Mouse (Mus musculus) hindbrain, embryonic 13.5 days (tissue): ENCODE measurements around the gene Htra1. TPM values are rescaled to one million over a fixed set of nuclear protein-coding genes. Genes with fewer than 3 reads are reported as not detected.
A peak's percentile ranks its signal among the peaks of the same experiment; 100 is the strongest.

ENCODE experiments used
- ATAC-seq: fragments of 200-750 bp; cut with Nextera tagmentation; 2 replicates; pipeline ENCODE4 v1.8.0; 2017; ENCODE audit warnings: moderate TSS enrichment; ENCODE audit not compliant: low FRiP score
- H3K27ac ChIP-seq: fragments of 300-500 bp; sonication (generic); 2 replicates; pipeline ENCODE4 v1.5.1; 2015; ENCODE audit warnings: inconsistent platforms, mild to moderate bottlenecking, moderate library complexity
- H3K27me3 ChIP-seq: fragments of 300-500 bp; sonication (generic); 2 replicates; pipeline ENCODE4 v1.6.1; 2015; ENCODE audit warnings: mild to moderate bottlenecking, inconsistent platforms
- H3K36me3 ChIP-seq: fragments of 300-500 bp; sonication (generic); 2 replicates; pipeline ENCODE4 v1.6.1; 2015; ENCODE audit warnings: mild to moderate bottlenecking, inconsistent platforms
- H3K4me1 ChIP-seq: fragments of 300-500 bp; sonication (generic); replicated peaks from 2 replicates; pipeline ENCODE4 v1.6.1; 2015; ENCODE audit warnings: inconsistent platforms
- H3K4me2 ChIP-seq: fragments of 300-500 bp; sonication (generic); 2 replicates; pipeline ENCODE4 v1.6.1; 2015; ENCODE audit warnings: inconsistent platforms, mild to moderate bottlenecking, moderate library complexity
- H3K4me3 ChIP-seq: fragments of 300-500 bp; sonication (generic); 2 replicates; pipeline ENCODE4 v1.5.1; 2015; ENCODE audit warnings: mild to moderate bottlenecking, inconsistent platforms
- H3K9ac ChIP-seq: fragments of 300-500 bp; sonication (generic); 2 replicates; pipeline ENCODE4 v1.6.1; 2015; ENCODE audit warnings: mild to moderate bottlenecking, inconsistent platforms
- H3K9me3 ChIP-seq: fragments of 300-500 bp; sonication (generic); 2 replicates; pipeline ENCODE4 v1.6.1; 2016; ENCODE audit warnings: inconsistent platforms
- WGBS: fragments of 180-500 bp; shearing (Covaris S2); methylation state at CpG from one replicate; pipeline ENCODE4 v1.1.7; 2015; 5-methylcytosine and 5-hydroxymethylcytosine counted together
- polyA plus RNA-seq: library from polyadenylated mRNA; unstranded; fragments of >200 nt; fragmentation: Nextera tagmentation; extraction: Ambion mirVana; gene quantifications from 2 replicates; pipeline ENCODE4 v1.2.1, GENCODE M21; 2015

Htra1 gene
- polyA plus RNA-seq, 1 experiment from 2014 or later, result 15.4 TPM

DNA sequence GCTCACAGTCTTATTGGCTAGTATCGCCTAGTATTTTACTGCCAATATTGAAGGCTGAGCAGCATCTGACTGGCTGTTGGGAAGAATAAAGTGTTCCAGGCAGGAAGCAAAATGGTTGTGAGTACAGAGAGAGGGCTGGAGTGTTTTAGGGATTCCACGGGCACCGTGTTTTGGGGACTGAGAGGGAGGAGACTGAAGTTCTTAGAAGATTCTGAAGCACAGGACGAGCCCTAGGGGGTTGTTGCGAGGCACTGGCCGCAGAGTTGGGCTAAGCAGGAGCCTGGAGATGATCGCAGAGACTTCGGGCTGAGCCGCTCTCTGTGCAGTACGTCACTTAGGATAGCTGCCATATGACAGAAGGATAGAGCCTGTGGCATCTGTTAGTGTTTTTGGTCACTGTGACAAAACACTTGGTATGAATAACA lies 18.3 kb downstream of the Htra1 start:
- Histone ChIP-seq H3K27me3 (no peaks in the 10 kb centered on the region), H3K9ac (no peak overlapping the region), H3K9me3 (no peaks in the 10 kb centered on the region), H3K4me3 (no peak overlapping the region), H3K4me1 (no peaks in the 10 kb centered on the region; the same call in 1 of the 2 replicates), H3K4me2 (no peak overlapping the region), H3K36me3 (no peaks in the 10 kb centered on the region), H3K27ac (no peak overlapping the region)
- 92% methylated on average over 10 of the region's 10 CpGs for WGBS
- no peak for ATAC-seq

DNA sequence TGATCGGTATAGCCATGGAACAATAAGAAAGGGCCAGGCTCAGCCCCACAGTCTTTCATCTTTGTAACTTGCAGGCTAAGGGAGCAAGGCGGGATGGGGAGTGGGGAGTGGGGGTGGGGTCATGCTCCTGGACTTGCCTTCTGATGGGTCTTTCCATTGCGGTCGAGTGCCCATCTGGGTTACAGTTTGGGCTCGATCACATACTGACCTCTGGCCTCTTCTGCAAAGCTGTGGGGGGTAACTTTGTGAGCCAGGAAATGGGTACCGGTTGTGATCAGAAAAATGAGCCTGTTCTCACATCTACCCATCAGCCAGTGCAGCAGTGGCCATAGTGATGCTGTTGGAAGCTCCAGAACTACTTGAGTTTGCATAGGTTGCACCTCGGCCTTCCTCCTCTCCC lies 22.6 kb downstream of the Htra1 start:
- WGBS, result 64% methylated on average over 7 of the region's 7 CpGs

DNA sequence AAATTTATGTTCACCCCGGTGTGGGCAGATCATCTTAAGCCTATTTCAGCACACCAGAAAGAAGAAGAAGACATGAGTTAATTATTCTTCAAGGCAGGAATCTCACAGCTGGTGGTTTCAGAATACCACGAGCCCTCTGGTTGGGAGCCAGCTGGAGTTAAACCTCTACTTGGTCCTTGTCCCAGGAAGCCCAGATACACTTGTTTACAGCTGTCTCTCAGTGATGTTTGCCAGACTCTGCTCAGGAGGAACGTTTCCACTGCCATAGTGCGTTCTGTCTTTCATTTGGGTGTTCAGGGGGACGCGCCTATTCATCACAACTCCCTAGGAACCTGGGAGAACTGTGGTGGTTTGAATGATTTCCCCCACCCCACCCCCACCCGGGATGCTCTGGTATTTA lies 24.0 kb downstream of the Htra1 start:
- Histone ChIP-seq H3K9ac (no peak overlapping the region), H3K4me1 (no peaks in the 10 kb centered on the region), H3K9me3 (no peaks in the 10 kb centered on the region), H3K4me2 (no peak overlapping the region), H3K4me3 (no peak overlapping the region), H3K36me3 (no peaks in the 10 kb centered on the region), H3K27ac (no peak overlapping the region), H3K27me3 (no peaks in the 10 kb centered on the region)
- no peak for ATAC-seq
- 53% methylated on average over 7 of the region's 7 CpGs for WGBS

More for the DNA sequence above, 22.6 kb downstream of the Htra1 start:
- no peak for ATAC-seq
- Histone ChIP-seq H3K4me1 (no peaks in the 10 kb centered on the region), H3K4me2 (no peak overlapping the region), H3K27me3 (no peaks in the 10 kb centered on the region), H3K27ac (no peak overlapping the region), H3K36me3 (no peaks in the 10 kb centered on the region), H3K4me3 (no peak overlapping the region), H3K9me3 (no peaks in the 10 kb centered on the region), H3K9ac (no peak overlapping the region)

DNA sequence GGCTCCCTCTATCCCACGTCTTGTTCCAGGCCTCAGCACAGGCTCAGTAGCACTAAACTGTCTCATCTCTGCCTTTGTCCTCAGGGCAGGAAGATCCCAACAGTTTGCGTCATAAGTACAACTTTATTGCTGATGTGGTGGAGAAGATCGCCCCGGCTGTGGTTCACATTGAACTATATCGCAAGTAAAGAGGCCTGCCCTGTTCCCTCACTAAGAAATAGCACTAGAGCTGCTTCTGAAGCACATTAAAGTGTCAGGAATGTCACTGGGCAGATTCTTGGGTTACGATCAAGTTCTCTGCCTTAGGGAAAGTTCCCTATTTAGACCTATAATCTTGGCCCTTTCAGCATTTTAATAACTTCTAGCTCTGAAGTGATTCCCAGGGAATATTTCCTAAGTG lies 25.5 kb downstream of the Htra1 start:
- WGBS, result 92% methylated on average over 6 of the region's 6 CpGs
- ATAC-seq, result no peak
- H3K9ac ChIP-seq, result no peak overlapping the region
- no peak overlapping the region for H3K4me2 ChIP-seq
- H3K9me3 ChIP-seq, result no peaks in the 10 kb centered on the region
- no peak overlapping the region for H3K4me3 ChIP-seq
- H3K27me3 ChIP-seq, result no peaks in the 10 kb centered on the region
- H3K4me1 ChIP-seq, result peaks cover 14% of the 10 kb centered on the region
- no peak overlapping the region for H3K27ac ChIP-seq
- no peaks in the 10 kb centered on the region for H3K36me3 ChIP-seq

DNA sequence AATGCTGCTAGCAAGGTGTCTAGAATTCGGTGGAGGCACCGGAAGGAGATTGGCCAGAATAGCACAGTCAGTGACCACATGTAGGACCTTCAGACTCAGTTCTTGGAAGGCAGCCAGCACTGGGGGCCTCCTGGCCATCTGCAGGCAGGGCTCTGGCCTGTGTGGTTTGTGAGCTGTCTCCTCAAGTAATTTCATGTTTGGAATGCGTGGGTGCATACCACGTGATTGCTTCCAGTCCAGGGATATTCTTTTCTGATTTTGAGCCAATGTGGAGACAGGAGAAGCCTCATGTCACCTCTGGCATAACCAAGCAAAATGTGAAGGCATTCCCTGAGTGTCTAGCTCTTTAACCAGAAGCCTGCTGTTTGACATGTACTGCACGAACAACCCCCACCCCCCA lies 28.8 kb downstream of the Htra1 start:
- no peak overlapping the region for H3K9ac ChIP-seq
- no peaks in the 10 kb centered on the region for H3K9me3 ChIP-seq
- peaks cover 16% of the 10 kb centered on the region for H3K4me1 ChIP-seq
- 68% methylated on average over 5 of the region's 5 CpGs for WGBS
- H3K27me3 ChIP-seq, result no peaks in the 10 kb centered on the region
- no peak for ATAC-seq
- no peak overlapping the region for H3K4me3 ChIP-seq
- H3K36me3 ChIP-seq, result no peaks in the 10 kb centered on the region
- no peak overlapping the region for H3K27ac ChIP-seq
- H3K4me2 ChIP-seq, result no peak overlapping the region

DNA sequence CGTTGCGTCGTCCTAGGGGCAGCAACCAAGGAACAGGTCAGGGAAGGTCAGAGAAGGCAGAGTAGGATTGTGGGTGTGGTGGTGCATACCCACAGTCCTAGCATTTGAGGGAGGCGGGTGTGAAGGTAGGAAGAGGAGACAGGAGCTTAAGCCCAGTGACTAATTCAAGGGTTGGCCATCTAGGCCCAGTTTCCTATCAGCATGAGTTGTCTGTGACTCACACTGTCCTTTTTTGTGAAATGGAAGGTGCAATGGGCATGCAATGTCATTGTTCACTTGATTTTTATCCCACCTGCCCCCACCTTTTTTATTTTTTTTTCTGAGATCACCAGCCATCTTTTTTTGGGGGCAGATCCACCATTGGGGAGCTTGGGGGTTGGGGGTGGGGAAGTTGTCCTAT lies 29.5 kb downstream of the Htra1 start:
- Histone ChIP-seq H3K9me3 (no peaks in the 10 kb centered on the region), H3K36me3 (no peaks in the 10 kb centered on the region), H3K4me1 (peaks cover 16% of the 10 kb centered on the region), H3K4me2 (no peak overlapping the region), H3K27ac (peak overlapping the region; percentile 52; the same call in 1 of the 2 replicates), H3K4me3 (no peak overlapping the region), H3K27me3 (no peaks in the 10 kb centered on the region), H3K9ac (no peak overlapping the region)
- WGBS, result 94% methylated on average over 4 of the region's 4 CpGs
- ATAC-seq, result no peak

DNA sequence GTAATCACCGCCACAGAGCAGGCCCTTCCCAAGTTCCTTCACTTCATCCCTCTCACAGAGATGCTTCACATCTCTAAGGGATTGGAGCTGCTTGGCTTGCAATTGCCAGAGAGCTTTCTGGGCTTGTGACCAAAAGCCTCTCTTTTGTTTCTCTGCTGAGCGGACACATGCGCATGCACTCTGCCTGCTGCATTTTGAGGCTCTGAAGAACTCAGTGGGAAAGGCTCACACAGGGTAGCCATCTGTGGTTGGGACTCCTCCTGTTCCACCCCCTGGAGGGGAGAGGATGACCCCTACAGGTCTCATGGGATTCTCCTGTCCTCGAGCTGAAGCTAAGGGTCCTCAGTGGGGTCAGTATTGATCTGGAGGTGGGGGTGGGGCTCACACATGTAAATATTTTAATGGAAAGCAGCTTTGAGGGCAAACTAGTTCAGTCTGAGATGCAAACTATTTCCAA lies 30.0 kb downstream of the Htra1 start:
- Histone ChIP-seq H3K9me3 (no peaks in the 10 kb centered on the region), H3K27me3 (no peaks in the 10 kb centered on the region), H3K36me3 (no peaks in the 10 kb centered on the region), H3K4me1 (peaks cover 16% of the 10 kb centered on the region), H3K4me2 (no peak overlapping the region), H3K9ac (no peak overlapping the region; the same call in 1 of the 2 replicates), H3K4me3 (no peak overlapping the region), H3K27ac (peak overlapping the region; percentile 52)
- 52% methylated on average over 4 of the region's 4 CpGs for WGBS
- no peak for ATAC-seq

DNA sequence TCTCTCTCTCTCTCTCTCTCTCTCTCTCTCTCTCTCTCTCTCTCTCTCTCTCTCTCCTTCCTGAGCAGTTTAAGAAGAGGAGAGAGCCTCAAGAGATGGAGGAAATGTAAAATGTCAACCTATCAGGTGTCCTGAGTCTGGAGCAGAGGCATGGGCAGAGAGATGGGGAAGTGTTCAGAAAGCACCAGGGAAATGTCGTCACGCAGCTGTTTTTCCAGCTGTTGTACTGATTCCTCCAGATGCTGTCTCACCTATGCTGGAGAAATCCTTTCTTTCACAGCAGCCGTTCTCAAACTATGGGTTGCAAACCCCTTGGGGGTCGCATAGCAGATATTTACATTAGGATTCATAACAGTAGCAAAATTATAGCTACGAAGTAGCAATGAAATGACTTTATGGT lies 30.5 kb downstream of the Htra1 start:
- no peak for ATAC-seq

DNA sequence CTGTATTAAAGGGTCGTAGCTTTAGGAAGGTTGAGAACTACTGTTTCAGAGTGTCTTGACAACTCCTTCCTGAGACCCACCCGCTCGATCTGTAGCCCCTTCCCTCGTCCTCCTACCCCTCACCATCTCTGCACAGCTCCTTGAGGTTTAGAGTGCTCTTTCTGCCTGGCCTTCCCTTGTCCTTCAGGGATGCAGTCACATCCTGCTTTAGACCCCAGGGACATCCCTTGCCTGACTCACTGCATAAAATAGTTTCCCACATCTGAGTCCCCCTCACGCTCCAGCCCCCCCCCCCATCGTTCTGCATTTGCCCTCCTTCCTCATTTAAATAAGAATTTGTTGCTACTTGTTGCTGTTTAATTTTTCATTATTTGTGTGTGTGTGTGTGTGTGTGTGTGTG lies 31.0 kb downstream of the Htra1 start:
- no peaks in the 10 kb centered on the region for H3K9me3 ChIP-seq
- H3K27me3 ChIP-seq, result no peaks in the 10 kb centered on the region
- WGBS, result 70% methylated on average over 6 of the region's 6 CpGs
- no peak overlapping the region for H3K9ac ChIP-seq
- no peak for ATAC-seq
- H3K36me3 ChIP-seq, result no peaks in the 10 kb centered on the region
- H3K4me3 ChIP-seq, result no peak overlapping the region
- H3K27ac ChIP-seq, result no peak overlapping the region
- H3K4me2 ChIP-seq, result no peak overlapping the region
- H3K4me1 ChIP-seq, result peaks cover 16% of the 10 kb centered on the region

More for the DNA sequence above, 30.5 kb downstream of the Htra1 start:
- Histone ChIP-seq H3K27me3 (no peaks in the 10 kb centered on the region), H3K36me3 (no peaks in the 10 kb centered on the region), H3K4me1 (peaks cover 16% of the 10 kb centered on the region), H3K4me2 (no peak overlapping the region), H3K9ac (no peak overlapping the region), H3K27ac (0 out of 2 replicates have a peak overlapping the region, but pooled peaks have one; percentile 52), H3K4me3 (no peak overlapping the region), H3K9me3 (no peaks in the 10 kb centered on the region)
- WGBS, result 75% methylated on average over 5 of the region's 5 CpGs

DNA sequence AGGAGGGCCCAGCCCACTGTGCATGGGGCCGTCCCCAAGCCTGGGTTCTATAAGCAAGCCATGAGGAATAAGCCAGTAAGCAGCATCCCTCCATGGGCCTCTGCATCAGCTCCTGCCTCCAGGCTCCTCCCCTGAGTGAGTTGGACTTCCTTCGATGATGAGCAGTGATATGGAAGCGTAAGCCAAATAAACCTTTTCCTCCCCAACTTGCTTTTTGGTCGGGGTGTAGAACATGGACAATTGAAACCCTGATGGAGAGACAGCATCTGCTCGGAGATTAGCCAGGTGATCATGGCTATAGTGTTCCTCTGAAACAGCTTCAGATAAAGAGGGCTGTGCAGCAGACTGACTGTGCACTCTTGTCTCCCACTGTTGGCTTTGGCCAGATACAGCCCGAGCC lies 32.0 kb downstream of the Htra1 start:
- Histone ChIP-seq H3K27ac (no peak overlapping the region), H3K9ac (no peak overlapping the region), H3K4me2 (no peak overlapping the region), H3K9me3 (no peaks in the 10 kb centered on the region), H3K4me1 (peaks cover 16% of the 10 kb centered on the region), H3K27me3 (no peaks in the 10 kb centered on the region), H3K36me3 (no peaks in the 10 kb centered on the region), H3K4me3 (no peak overlapping the region)
- ATAC-seq, result no peak
- 95% methylated on average over 6 of the region's 6 CpGs for WGBS

DNA sequence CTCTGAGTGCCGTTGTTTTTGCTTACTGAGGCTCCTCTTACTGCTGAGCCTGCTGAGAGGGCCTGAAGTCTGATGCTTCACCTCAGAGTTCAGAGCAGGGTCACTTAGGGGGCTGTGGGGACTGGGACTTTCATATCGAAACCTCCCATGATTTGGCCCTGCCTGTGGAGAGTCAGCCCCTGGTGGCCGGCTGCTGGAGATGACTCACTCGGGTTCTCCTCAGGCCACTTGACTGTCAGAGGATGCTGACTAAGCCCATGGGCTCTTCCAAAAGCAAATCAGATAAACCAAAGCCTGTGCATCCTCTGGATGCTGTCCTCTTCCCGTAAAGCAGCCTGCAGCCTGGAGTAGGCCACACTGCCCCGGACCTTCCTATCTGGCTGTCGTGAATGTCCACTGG lies 32.6 kb downstream of the Htra1 start:
- Histone ChIP-seq H3K4me1 (peaks cover 16% of the 10 kb centered on the region), H3K27ac (no peak overlapping the region), H3K4me2 (no peak overlapping the region), H3K36me3 (no peaks in the 10 kb centered on the region), H3K9me3 (no peaks in the 10 kb centered on the region), H3K4me3 (no peak overlapping the region), H3K9ac (no peak overlapping the region), H3K27me3 (no peaks in the 10 kb centered on the region)
- ATAC-seq, result no peak
- WGBS, result 69% methylated on average over 7 of the region's 7 CpGs

DNA sequence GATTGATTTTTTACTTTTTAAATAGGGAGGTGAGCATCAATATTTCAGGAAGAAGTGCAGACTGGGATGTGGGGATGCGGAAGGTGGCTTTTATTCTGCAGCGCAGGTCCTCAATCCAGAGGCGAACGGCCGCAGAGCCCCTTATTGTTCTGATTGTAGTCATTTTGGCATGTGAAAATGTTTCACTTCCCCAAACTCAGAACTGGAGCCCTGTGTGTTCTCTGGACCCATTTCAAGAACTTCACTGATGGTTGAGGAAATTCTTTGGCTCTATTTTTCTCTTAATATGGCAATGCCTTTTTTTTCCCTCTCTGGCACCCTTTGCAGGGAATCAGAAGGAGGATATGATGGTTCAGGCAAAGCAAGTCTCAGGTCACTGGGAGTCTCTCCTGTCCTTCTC lies 33.2 kb downstream of the Htra1 start:
- Histone ChIP-seq H3K4me1 (peaks cover 16% of the 10 kb centered on the region), H3K9ac (no peak overlapping the region), H3K27me3 (no peaks in the 10 kb centered on the region), H3K4me2 (no peak overlapping the region), H3K27ac (no peak overlapping the region), H3K4me3 (no peak overlapping the region), H3K36me3 (no peaks in the 10 kb centered on the region), H3K9me3 (no peaks in the 10 kb centered on the region)
- no peak for ATAC-seq
- 91% methylated on average over 5 of the region's 5 CpGs for WGBS

DNA sequence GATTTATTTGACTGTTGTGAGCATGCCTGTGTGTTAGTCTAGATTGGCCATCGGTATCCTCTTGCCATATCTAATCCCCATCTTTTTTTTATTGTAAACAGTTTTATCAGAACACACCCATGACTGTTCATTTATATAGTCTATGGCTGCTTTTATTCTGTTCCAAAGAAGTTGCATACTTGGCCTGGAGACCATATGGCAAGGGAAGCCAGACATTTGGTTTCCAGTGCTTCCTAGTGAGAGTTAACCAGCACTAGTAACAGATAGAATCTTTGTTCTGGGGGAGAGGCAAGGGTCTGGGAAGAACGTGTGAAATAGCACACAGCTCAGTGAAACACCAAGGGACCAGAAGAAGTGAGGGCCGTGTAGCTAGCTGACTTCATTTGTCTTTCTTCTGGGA lies 33.6 kb downstream of the Htra1 start:
- H3K9me3 ChIP-seq, result no peaks in the 10 kb centered on the region
- no peak overlapping the region for H3K4me2 ChIP-seq
- H3K9ac ChIP-seq, result no peak overlapping the region
- no peaks in the 10 kb centered on the region for H3K36me3 ChIP-seq
- no peaks in the 10 kb centered on the region for H3K27me3 ChIP-seq
- H3K4me1 ChIP-seq, result peaks cover 16% of the 10 kb centered on the region
- no peak overlapping the region for H3K4me3 ChIP-seq
- H3K27ac ChIP-seq, result no peak overlapping the region
- no peak for ATAC-seq
- WGBS, result 74% methylated on average over 3 of the region's 3 CpGs
